ENCODE assay signal across 18 mouse cellular contexts in genomic region chr11:93594033-93594432, GRCm38 (mm10).
A peak's percentile ranks its signal among the peaks of the same experiment; 100 is the strongest.
DNase-seq lines count a peak whose midpoint lies in the region; ATAC-seq and TF ChIP-seq lines count a peak whose summit lies in the region.
"Had no signal": no experiment of that assay in that cellular context is flagged by ENCODE, and none has a peak within 500 bp of the region (broad histone marks: within the 10 kb centered on the region; RNA-seq: fewer than 3 reads in every experiment).

No protein-coding gene starts in this region.

- H3K9ac ChIP-seq in forebrain, embryonic 14.5 days (ENCODE audit: low read length): no peak overlapping the region
- no peak overlapping the region for H3K9ac ChIP-seq in forebrain, postnatal 0 days
- no peak overlapping the region for H3K9ac ChIP-seq in kidney, embryonic 14.5 days (ENCODE audit: low read depth, low read length)
- no peak overlapping the region for H3K9ac ChIP-seq in midbrain, embryonic 16.5 days (ENCODE audit: low read depth, low read length)
- H3K9ac ChIP-seq: neural tube, embryonic 12.5 days had no signal

- H3K4me2 ChIP-seq in forebrain, embryonic 14.5 days (ENCODE audit: low read length): no peak overlapping the region
- H3K4me2 ChIP-seq in forebrain, postnatal 0 days (ENCODE audit: low read depth): no peak overlapping the region
- no peak overlapping the region for H3K4me2 ChIP-seq in kidney, embryonic 14.5 days (replicated peaks; ENCODE audit: low read depth, low read length)
- no peak overlapping the region for H3K4me2 ChIP-seq in midbrain, embryonic 16.5 days (ENCODE audit: low read length)
- H3K4me2 ChIP-seq: neural tube, embryonic 12.5 days had no signal

- no peak for TF ChIP-seq CTCF in forebrain, postnatal 0 days (IDR thresholded peaks at IDR 0.05; ENCODE audit: low read depth)

- H3K9me3 ChIP-seq in forebrain, embryonic 14.5 days (replicated peaks; ENCODE audit: control insufficient read depth, low read length): no peaks in the 10 kb centered on the region
- no peaks in the 10 kb centered on the region for H3K9me3 ChIP-seq in forebrain, postnatal 0 days (ENCODE audit: low read length)
- H3K9me3 ChIP-seq in kidney, embryonic 14.5 days (ENCODE audit: control insufficient read depth, low read length): no peaks in the 10 kb centered on the region
- H3K9me3 ChIP-seq in midbrain, embryonic 16.5 days (replicated peaks; ENCODE audit: control insufficient read depth, low read length, poor library complexity, severe bottlenecking): no peaks in the 10 kb centered on the region
- H3K9me3 ChIP-seq: neural tube, embryonic 12.5 days had no signal

- H3K4me1 ChIP-seq in forebrain, embryonic 14.5 days (ENCODE audit: control insufficient read depth, insufficient read depth, low read length): no peaks in the 10 kb centered on the region
- H3K4me1 ChIP-seq in forebrain, postnatal 0 days (ENCODE audit: insufficient read depth): no peaks in the 10 kb centered on the region
- H3K4me1 ChIP-seq in kidney, embryonic 14.5 days (ENCODE audit: control insufficient read depth, insufficient read depth, low read length): 0 out of 2 replicates have a peak, but pooled peaks cover 4% of the 10 kb centered on the region
- no peaks in the 10 kb centered on the region for H3K4me1 ChIP-seq in midbrain, embryonic 16.5 days (ENCODE audit: control insufficient read depth, insufficient read depth, low read length)
- H3K4me1 ChIP-seq: neural tube, embryonic 12.5 days had no signal

- ATAC-seq in forebrain, embryonic 14.5 days: 0 out of 2 replicates have a peak, but pooled peaks have one; percentile 37
- ATAC-seq in forebrain, postnatal 0 days: no peak; the same call in 1 of the 2 replicates
- ATAC-seq in kidney, embryonic 14.5 days (ENCODE audit: low FRiP score, low TSS enrichment): peak; percentile 60; the same call in 1 of the 2 replicates
- ATAC-seq in midbrain, embryonic 16.5 days: peak; percentile 36; the same call in 1 of the 2 replicates
- ATAC-seq in megakaryocyte progenitor cell, adult 5-6 weeks (replicated peaks; ENCODE audit: poor library complexity): no peak
- ATAC-seq: activated CD4-positive, CD25-positive, alpha-beta regulatory T cell, adult 4 months had no signal

- WGBS in forebrain, embryonic 14.5 days: 32% methylated on average over 2 of the region's 2 CpGs
- WGBS in forebrain, postnatal 0 days: 56% methylated on average over 2 of the region's 2 CpGs
- 14% methylated on average over 2 of the region's 2 CpGs for WGBS in kidney, embryonic 14.5 days
- 27% methylated on average over 2 of the region's 2 CpGs for WGBS in midbrain, embryonic 16.5 days

- H3K27me3 ChIP-seq in forebrain, embryonic 14.5 days (replicated peaks; ENCODE audit: control insufficient read depth, insufficient read depth, low read length): no peaks in the 10 kb centered on the region
- no peaks in the 10 kb centered on the region for H3K27me3 ChIP-seq in forebrain, postnatal 0 days (ENCODE audit: insufficient read depth, low read length)
- no peaks in the 10 kb centered on the region for H3K27me3 ChIP-seq in kidney, embryonic 14.5 days (ENCODE audit: control insufficient read depth, insufficient read depth, low read length)
- no peaks in the 10 kb centered on the region for H3K27me3 ChIP-seq in midbrain, embryonic 16.5 days (ENCODE audit: control insufficient read depth, insufficient read depth, low read depth, low read length)
- H3K27me3 ChIP-seq: neural tube, embryonic 12.5 days had no signal

- no peak overlapping the region for H3K27ac ChIP-seq in forebrain, embryonic 14.5 days (ENCODE audit: low read depth, low read length)
- no peak overlapping the region for H3K27ac ChIP-seq in forebrain, postnatal 0 days (ENCODE audit: low read depth, low read length)
- no peak overlapping the region for H3K27ac ChIP-seq in kidney, embryonic 14.5 days (ENCODE audit: low read depth, low read length)
- no peak overlapping the region for H3K27ac ChIP-seq in midbrain, embryonic 16.5 days (ENCODE audit: low read length)
- H3K27ac ChIP-seq: gastrocnemius, adult 2 months; neural tube, embryonic 12.5 days had no signal

- no peak overlapping the region for H3K4me3 ChIP-seq in forebrain, embryonic 14.5 days (ENCODE audit: low read depth, low read length)
- no peak overlapping the region for H3K4me3 ChIP-seq in forebrain, postnatal 0 days (ENCODE audit: low read depth, low read length)
- H3K4me3 ChIP-seq in kidney, embryonic 14.5 days (ENCODE audit: low read length): no peak overlapping the region
- H3K4me3 ChIP-seq in midbrain, embryonic 16.5 days (ENCODE audit: low read depth, low read length): no peak overlapping the region
- H3K4me3 ChIP-seq: gastrocnemius, adult 2 months; neural tube, embryonic 12.5 days had no signal

- DNase-seq in forebrain, embryonic 14.5 days (ENCODE audit: low spot score): peak; percentile 9
- no peak for DNase-seq in forebrain, postnatal 0 days
- no peak for DNase-seq in kidney, adult 8-10 months
- DNase-seq in ZHBTc4 (ENCODE audit: low read depth, low spot score): peak; percentile 16
- DNase-seq: adrenal gland, postnatal 14 days; cerebellum, adult 18-20 months; cerebellum, postnatal 36 days; gastrocnemius, adult 2 months; layer of hippocampus, postnatal 36 days; liver; lung, adult 2 months; lung, postnatal 4 days; thymus, postnatal 36 days had no signal

- H3K36me3 ChIP-seq in forebrain, embryonic 14.5 days (ENCODE audit: control insufficient read depth, insufficient read depth, low read length): no peaks in the 10 kb centered on the region
- H3K36me3 ChIP-seq in forebrain, postnatal 0 days (ENCODE audit: insufficient read depth): no peaks in the 10 kb centered on the region
- H3K36me3 ChIP-seq in kidney, embryonic 14.5 days (ENCODE audit: control insufficient read depth, insufficient read depth, low read length): no peaks in the 10 kb centered on the region
- no peaks in the 10 kb centered on the region for H3K36me3 ChIP-seq in midbrain, embryonic 16.5 days (ENCODE audit: control insufficient read depth, insufficient read depth, low read length)
- H3K36me3 ChIP-seq: neural tube, embryonic 12.5 days had no signal

Comparison
In these comparisons a context has a peak if more than half of its experiments do, and no peak if none do; other contexts are left out.
1. ATAC-seq: peak in forebrain, embryonic 14.5 days (single experiment), kidney, embryonic 14.5 days (single experiment) and midbrain, embryonic 16.5 days (single experiment); none in forebrain, postnatal 0 days (single experiment) and megakaryocyte progenitor cell, adult 5-6 weeks (single experiment).
2. DNase-seq: peak in forebrain, embryonic 14.5 days (single experiment) and ZHBTc4 (single experiment); none in forebrain, postnatal 0 days (single experiment) and kidney, adult 8-10 months (0 of 2).